Mouse (Mus musculus) heart, adult 2 months (tissue): Measurements from ENCODE around the gene Psma5. TPM values are rescaled to one million over a fixed set of nuclear protein-coding genes. Genes with fewer than 3 reads are reported as not detected.

Experiments
- DNase-seq, 2 experiments: peaks; one replicate each; pipeline ENCODE4 v3.0.0; 2021
- H3K27ac ChIP-seq: fragments of 200-600 bp; 2 replicates; pipeline ENCODE4 v1.8.1; 2022
- H3K27me3 ChIP-seq: fragments of 200-500 bp; 2 replicates; pipeline ENCODE4 v1.6.1; 2012; ENCODE audit warnings: mild to moderate bottlenecking, low read length, inconsistent platforms, mixed read lengths; ENCODE audit not compliant: control insufficient read depth, insufficient read depth
- H3K36me3 ChIP-seq: fragments of 200-500 bp; 2 replicates; pipeline ENCODE4 v1.6.1; 2012; ENCODE audit warnings: low read length, inconsistent platforms; ENCODE audit not compliant: control insufficient read depth, insufficient read depth
- H3K4me1 ChIP-seq: fragments of 200-500 bp; 2 replicates; pipeline ENCODE4 v1.6.1; 2011; ENCODE audit warnings: low read length; ENCODE audit not compliant: control insufficient read depth, insufficient read depth
- H3K4me3 ChIP-seq: fragments of 200-600 bp; 2 replicates; pipeline ENCODE4 v1.8.1; 2022
- H3K79me2 ChIP-seq: fragments of 200-500 bp; replicated peaks from 2 replicates; pipeline ENCODE4 v1.6.1; 2012; ENCODE audit warnings: mild to moderate bottlenecking, inconsistent platforms, low read length, moderate library complexity, mixed read lengths; ENCODE audit not compliant: control insufficient read depth, insufficient read depth
- H3K9ac ChIP-seq: fragments of 200-500 bp; 2 replicates; pipeline ENCODE4 v1.6.1; 2012; ENCODE audit warnings: low read depth, mild to moderate bottlenecking, control low read depth, inconsistent platforms, low read length, mixed read lengths
- CTCF ChIP-seq: fragments of 200-600 bp; IDR thresholded peaks from 2 replicates; pipeline ENCODE4 v1.8.1; 2022; ENCODE audit warnings: antibody characterized with exemption, mild to moderate bottlenecking, moderate library complexity
- EP300 ChIP-seq: fragments of 200-500 bp; IDR thresholded peaks from 2 replicates; pipeline ENCODE4 v1.6.1; 2011; ENCODE audit warnings: low read depth, low read length, control low read depth; ENCODE audit not compliant: insufficient read depth
- POLR2A ChIP-seq: fragments of 200-500 bp; IDR thresholded peaks from 2 replicates; pipeline ENCODE4 v1.6.1; 2011; ENCODE audit warnings: mild to moderate bottlenecking, low read depth, low read length, control low read depth; ENCODE audit not compliant: insufficient read depth
- WGBS: fragments of 180-500 bp; shearing (Covaris S2); methylation state at CpG from one replicate; pipeline ENCODE4 v1.1.7; 2018; 5-methylcytosine and 5-hydroxymethylcytosine counted together
- intact Hi-C: fragments of 180-260 bp; cut with DNase I; formaldehyde crosslinking; loops from one replicate; pipeline ENCODE4 v1.15.1; 2025
- long read RNA-seq: library from polyadenylated mRNA; stranded (forward); transcript quantifications from one replicate; pipeline ENCODE4 v2.0.0, GENCODE M21; 2021
- polyA plus RNA-seq: library from polyadenylated mRNA; depleted of rRNA; stranded (reverse); fragments of >200 nt; gene quantifications from 2 replicates; pipeline ENCODE4 v1.2.3, GENCODE M21; 2012; rRNA removed
- total RNA-seq, 2 experiments: library from RNA; stranded (reverse); gene quantifications; 2 replicates each; pipeline ENCODE4 v1.2.3; 2021

The Psma5 gene
- 10 to 100 TPM; 48.1 to 49.9 TPM for total RNA-seq
- 42.4 and 75.5 TPM in 2 replicates for polyA plus RNA-seq
- long read RNA-seq, transcript Psma5-201 (9 exons, 1,239 nt), result major isoform, 68 of 76 reads
- long read RNA-seq, partial matches to known transcripts, result 5 of 76 reads
- long read RNA-seq, other reads (novel, unspliced or antisense), result 3 of 76 reads

GRCm38 (mm10) chr3:108256719-108257637, at the start of gene Psma5:
Gene Psma5 (plus strand): TSS chr3:108256926.
- under 1% methylated on average over 79 of the region's 79 CpGs for WGBS
- H3K27me3 ChIP-seq, result no peaks in the 10 kb centered on the region
- peaks cover 2% of the 10 kb centered on the region for H3K4me1 ChIP-seq
- H3K4me3 ChIP-seq, result peak within 1 kb of the TSS; percentile 68
- peaks cover 3% of the 10 kb centered on the region; the same call in 1 of the 2 replicates for H3K79me2 ChIP-seq
- peak; percentile 89 to 95 for DNase-seq
- peaks cover 5% of the 10 kb centered on the region for H3K36me3 ChIP-seq
- intact Hi-C loops, result loop anchor here (5.0 kb wide), 1 partner anchor 45 kb away; the partner anchor contains the start of gene Atxn7l2
- peak within 1 kb of the TSS; percentile 79 for H3K9ac ChIP-seq
- TF ChIP-seq POLR2A (peak; percentile 70), CTCF (no peak), EP300 (no peak)
- H3K27ac ChIP-seq, result peak within 1 kb of the TSS; percentile 67

GRCm38 (mm10) chr3:108209001-108209400, 47.7 kb upstream of the Psma5 start:
- Histone ChIP-seq H3K36me3 (no peaks in the 10 kb centered on the region), H3K27ac (no peak overlapping the region), H3K79me2 (no peaks in the 10 kb centered on the region), H3K27me3 (no peaks in the 10 kb centered on the region), H3K4me3 (no peak overlapping the region), H3K9ac (no peak overlapping the region), H3K4me1 (peaks cover 2% of the 10 kb centered on the region)
- intact Hi-C loops, result no loop called here
- DNase-seq, result peak in 1 of 2 experiments; percentile 15
- TF ChIP-seq POLR2A (no peak), CTCF (no peak), EP300 (no peak)
- WGBS, result 79% methylated on average over 3 of the region's 3 CpGs

- Histone ChIP-seq H3K79me2 (no peaks in the 10 kb centered on the region), H3K27ac (no peak overlapping the region), H3K9ac (peak overlapping the region; percentile 53), H3K4me1 (peaks cover 2% of the 10 kb centered on the region), H3K36me3 (no peaks in the 10 kb centered on the region), H3K27me3 (no peaks in the 10 kb centered on the region), H3K4me3 (peak overlapping the region; percentile 83)
- WGBS, result 15% methylated on average over 8 of the region's 8 CpGs
- DNase-seq, result peak in 1 of 2 experiments; percentile 23
- intact Hi-C loops, result no loop called here
- TF ChIP-seq POLR2A (no peak), CTCF (no peak), EP300 (no peak)
Measured at GRCm38 (mm10) chr3:108209536-108209935, 47.2 kb upstream of the Psma5 start.

DNA sequence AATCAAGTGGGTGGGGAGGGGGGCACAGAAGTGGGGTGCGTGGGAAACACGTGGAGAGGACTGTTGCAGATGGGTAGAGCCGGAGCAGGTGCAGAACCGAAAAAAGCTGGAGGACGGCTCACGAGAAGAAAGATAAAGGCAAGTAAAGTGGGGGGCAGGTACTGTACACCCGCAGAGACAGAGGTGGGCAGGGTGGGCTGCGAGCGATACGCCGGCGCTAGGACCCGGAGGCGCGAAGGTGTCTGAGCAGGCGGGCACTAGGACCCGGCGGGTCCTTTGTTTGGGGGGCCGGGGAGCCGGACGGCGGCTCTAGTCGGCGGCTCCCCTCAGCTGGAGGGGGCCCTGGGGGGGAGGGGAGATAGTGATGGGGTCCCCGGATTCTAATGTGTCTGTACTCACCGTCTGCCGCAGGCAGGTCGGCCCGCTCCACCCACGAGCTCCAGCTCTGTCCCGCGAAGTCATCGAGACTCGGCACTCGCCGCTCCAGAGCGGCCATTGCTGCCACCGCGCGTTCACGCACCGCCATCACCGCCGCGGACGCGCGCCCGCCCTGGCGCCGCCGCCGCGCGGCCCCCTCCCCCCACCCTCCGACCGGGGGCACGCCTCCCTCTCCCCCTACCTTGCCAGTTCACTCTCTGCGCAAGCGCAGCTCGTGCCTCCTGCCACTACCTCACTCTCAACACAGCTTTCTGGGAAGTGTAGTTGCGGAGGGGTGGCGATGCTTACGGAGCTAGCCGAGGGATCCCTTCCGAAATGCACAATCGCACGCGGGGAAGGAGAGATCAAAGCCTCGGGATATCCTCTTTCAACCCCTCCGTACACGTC, 46.6 kb upstream of the Psma5 start:
- no peaks in the 10 kb centered on the region for H3K36me3 ChIP-seq
- intact Hi-C loops, result loop anchor here (5.0 kb wide), 3 partner anchors 47 to 352 kb away; partner anchors contain the start of genes Psma5 and Tmem167b
- H3K9ac ChIP-seq, result peak overlapping the region; percentile 75
- H3K4me3 ChIP-seq, result peak overlapping the region; percentile 83
- peak; percentile 91 to 96 for DNase-seq
- no peaks in the 10 kb centered on the region for H3K27me3 ChIP-seq
- TF ChIP-seq EP300 (0 out of 2 replicates have a peak, but pooled peaks have one; percentile 41), POLR2A (peak; percentile 94), CTCF (no peak)
- under 1% methylated on average over 68 of the region's 72 CpGs for WGBS
- no peaks in the 10 kb centered on the region for H3K79me2 ChIP-seq
- peaks cover 2% of the 10 kb centered on the region for H3K4me1 ChIP-seq
- peak overlapping the region; percentile 99 for H3K27ac ChIP-seq

- WGBS, result 0% methylated on average over 14 of the region's 14 CpGs
- intact Hi-C loops, result loop anchor here (5.0 kb wide), 3 partner anchors 47 to 352 kb away; partner anchors contain the start of genes Psma5 and Tmem167b
- TF ChIP-seq CTCF (peak; percentile 47), POLR2A (no peak)
Measured at GRCm38 (mm10) chr3:108210771-108211139, 46.0 kb upstream of the Psma5 start, which contains the start of gene Atxn7l2. Gene Atxn7l2 (minus strand): TSS chr3:108210934.

More at GRCm38 (mm10) chr3:108210771-108211139, 46.0 kb upstream of the Psma5 start, which contains the start of gene Atxn7l2:
- Histone ChIP-seq H3K27ac (peak within 1 kb of the TSS; percentile 99), H3K9ac (peak within 1 kb of the TSS; percentile 75), H3K36me3 (no peaks in the 10 kb centered on the region), H3K27me3 (no peaks in the 10 kb centered on the region), H3K4me3 (peak within 1 kb of the TSS; percentile 83), H3K79me2 (no peaks in the 10 kb centered on the region), H3K4me1 (peaks cover 2% of the 10 kb centered on the region)
- DNase-seq, result no peak
